Mouse (Mus musculus): ENCODE measurements around the gene Ccdc181. TPM values are rescaled to one million over a fixed set of nuclear protein-coding genes. Genes with fewer than 3 reads are reported as not detected.

Gene Ccdc181
- total and polyA plus RNA-seq, 3 experiments: 11.0 to 15.8 TPM; not detected in 1

DNA sequence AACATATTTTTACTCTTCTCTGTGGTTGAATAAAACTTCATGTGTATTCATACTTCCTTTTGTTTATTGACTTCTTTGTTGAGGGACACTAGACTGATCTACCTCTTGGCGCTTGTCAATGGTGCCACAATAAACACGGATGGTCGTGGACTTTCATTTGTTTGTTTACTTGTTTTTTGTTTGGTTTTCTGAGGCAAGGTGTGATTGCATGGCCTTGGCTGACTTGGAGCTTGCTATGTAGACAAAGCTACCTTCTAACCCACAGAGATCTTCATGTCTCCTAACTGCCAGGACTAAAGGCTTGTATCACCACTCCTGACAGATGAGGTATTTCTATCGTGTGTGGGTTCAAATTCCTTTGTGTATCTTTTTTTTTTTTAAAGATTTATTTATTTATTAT lies 48.8 kb downstream of the Ccdc181 start:
- no peak overlapping the region for H3K9ac ChIP-seq (ENCODE audit: control insufficient read depth, low read depth, low read length, poor library complexity, severe bottlenecking)
- no peaks in the 10 kb centered on the region for H3K9me3 ChIP-seq (replicated peaks; ENCODE audit: insufficient read depth, low read length)
- TF ChIP-seq NELFE (IDR thresholded peaks at IDR 0.05; ENCODE audit: low read depth, low read length) (no peak), ETS1 (IDR thresholded peaks at IDR 0.05; ENCODE audit: low read depth, low read length) (no peak), ZKSCAN1 (IDR thresholded peaks at IDR 0.05; ENCODE audit: low read depth, low read length) (no peak), BHLHE40 (IDR thresholded peaks at IDR 0.05; ENCODE audit: borderline replicate concordance, low read depth, low read length) (no peak), ELF1 (IDR thresholded peaks at IDR 0.05; ENCODE audit: low read depth, low read length) (no peak), MXI1 (IDR thresholded peaks at IDR 0.05; ENCODE audit: low read depth, low read length) (no peak), TBP (IDR thresholded peaks at IDR 0.05; ENCODE audit: low read depth, low read length) (no peak), USF1 (IDR thresholded peaks at IDR 0.05; ENCODE audit: low read depth, low read length) (no peak), GABPA (IDR thresholded peaks at IDR 0.05; ENCODE audit: low read depth, low read length) (no peak), SIN3A (IDR thresholded peaks at IDR 0.05; ENCODE audit: low read length) (no peak)
- no peak overlapping the region for H3K4me3 ChIP-seq (ENCODE audit: control insufficient read depth in 1 of 2, insufficient read depth in 1 of 2, low read depth in 2 of 2, low read length in 2 of 2)
- H3K27me3 ChIP-seq (ENCODE audit: control insufficient read depth in 1 of 2, insufficient read depth in 2 of 2, low read length in 2 of 2): no peaks in the 10 kb centered on the region
- peaks cover 0 to 5% of the 10 kb centered on the region in 2 experiments; a peak in 2 of 4 replicates for H3K36me3 ChIP-seq (ENCODE audit: control insufficient read depth in 1 of 2, insufficient read depth in 2 of 2, low read length in 2 of 2)
- no peaks in the 10 kb centered on the region for H3K79me2 ChIP-seq (ENCODE audit: control insufficient read depth, insufficient read depth, low read length, poor library complexity)
- no peak for DNase-seq (ENCODE audit: low read depth, low spot score)
- peaks cover 0 to 6% of the 10 kb centered on the region in 2 experiments; a peak in 3 of 4 replicates for H3K4me1 ChIP-seq (ENCODE audit: control insufficient read depth in 1 of 2, insufficient read depth in 2 of 2, low read length in 2 of 2)
- no peak overlapping the region for H3K27ac ChIP-seq (ENCODE audit: control insufficient read depth, low read depth, low read length)

- peaks cover 0 to 2% of the 10 kb centered on the region in 2 experiments; a peak in 3 of 4 replicates for H3K4me1 ChIP-seq (ENCODE audit: control insufficient read depth in 1 of 2, insufficient read depth in 2 of 2, low read length in 2 of 2)
- no peaks in the 10 kb centered on the region for H3K9me3 ChIP-seq (replicated peaks; ENCODE audit: insufficient read depth, low read length)
- no peak overlapping the region for H3K4me3 ChIP-seq (ENCODE audit: control insufficient read depth in 1 of 2, insufficient read depth in 1 of 2, low read depth in 2 of 2, low read length in 2 of 2)
- DNase-seq (ENCODE audit: low read depth, low spot score): no peak
- H3K27ac ChIP-seq (ENCODE audit: control insufficient read depth, low read depth, low read length): no peak overlapping the region
- TF ChIP-seq SMC3 (IDR thresholded peaks at IDR 0.05; ENCODE audit: low read depth, low read length): no peak
- TF ChIP-seq ZKSCAN1 (IDR thresholded peaks at IDR 0.05; ENCODE audit: low read depth, low read length): no peak
- TF ChIP-seq MAZ (IDR thresholded peaks at IDR 0.05; ENCODE audit: low read depth, low read length): no peak
- no peak for TF ChIP-seq BHLHE40 (IDR thresholded peaks at IDR 0.05; ENCODE audit: borderline replicate concordance, low read depth, low read length)
- TF ChIP-seq KAT2A (conservative IDR thresholded peaks at IDR 0.05; ENCODE audit: low read depth, low read length): no peak
- no peak for TF ChIP-seq MYC (IDR thresholded peaks at IDR 0.05; ENCODE audit: low read depth, low read length)
- no peak for TF ChIP-seq RAD21 (IDR thresholded peaks at IDR 0.05; ENCODE audit: low read depth, low read length)
- no peak for TF ChIP-seq NELFE (IDR thresholded peaks at IDR 0.05; ENCODE audit: low read depth, low read length)
- no peak for TF ChIP-seq CHD2 (IDR thresholded peaks at IDR 0.05; ENCODE audit: low read length)
- no peak for TF ChIP-seq TAL1 (IDR thresholded peaks at IDR 0.05; ENCODE audit: low read length)
- TF ChIP-seq CTCF (IDR thresholded peaks at IDR 0.05 in 2 of 3, conservative IDR thresholded peaks at IDR 0.05 in 1 of 3; ENCODE audit: control insufficient read depth in 1 of 3, insufficient read depth in 1 of 3, low read depth in 2 of 3, low read length in 3 of 3, poor library complexity in 1 of 3, severe bottlenecking in 1 of 3): no peak
- TF ChIP-seq MAFK (IDR thresholded peaks at IDR 0.05; ENCODE audit: borderline replicate concordance, low read depth, low read length): no peak
- TF ChIP-seq JUND (IDR thresholded peaks at IDR 0.05; ENCODE audit: low read depth, low read length): no peak
- TF ChIP-seq UBTF (IDR thresholded peaks at IDR 0.05; ENCODE audit: borderline replicate concordance, insufficient read depth, low read depth, low read length): no peak
- TF ChIP-seq ELF1 (IDR thresholded peaks at IDR 0.05; ENCODE audit: low read depth, low read length): no peak
- no peak for TF ChIP-seq MYB (IDR thresholded peaks at IDR 0.05; ENCODE audit: low read depth, low read length)
- no peak for TF ChIP-seq GATA1 (IDR thresholded peaks at IDR 0.05; ENCODE audit: low read depth, low read length)
- no peak for TF ChIP-seq ETS1 (IDR thresholded peaks at IDR 0.05; ENCODE audit: low read depth, low read length)
- TF ChIP-seq TCF12 (IDR thresholded peaks at IDR 0.05; ENCODE audit: low read depth, low read length): no peak
- H3K27me3 ChIP-seq (ENCODE audit: control insufficient read depth in 1 of 2, insufficient read depth in 2 of 2, low read length in 2 of 2): no peaks in the 10 kb centered on the region
- H3K36me3 ChIP-seq (ENCODE audit: control insufficient read depth in 1 of 2, insufficient read depth in 2 of 2, low read length in 2 of 2): peaks cover 0 to 2% of the 10 kb centered on the region in 2 experiments; a peak in 1 of 4 replicates
- H3K79me2 ChIP-seq (ENCODE audit: control insufficient read depth, insufficient read depth, low read length, poor library complexity): no peaks in the 10 kb centered on the region
- no peak overlapping the region for H3K9ac ChIP-seq (ENCODE audit: control insufficient read depth, low read depth, low read length, poor library complexity, severe bottlenecking)
These were observed 49.5 kb downstream of the Ccdc181 start for GRCm38 (mm10) chr1:164324878-164325277.

All from MEL (cell line).